Mouse (Mus musculus) megakaryocyte, adult 5-6 weeks (primary cell): ENCODE data around the gene Mid1. TPM values are rescaled to one million over a fixed set of nuclear protein-coding genes. Genes with fewer than 3 reads are reported as not detected.

Experiments
- ATAC-seq: 2 replicates; pipeline ENCODE4 v1.8.0; 2016; ENCODE audit warnings: mild to moderate bottlenecking, inconsistent platforms; ENCODE audit not compliant: poor library complexity, severe bottlenecking
- total RNA-seq, 2 experiments: library from RNA; stranded (forward) in 1 of 2; stranded (reverse) in 1 of 2; fragments of 153-499, 151-499 nt in 1 of 2; fragments of 221-1000, 200-1000 nt in 1 of 2; gene quantifications; 2 replicates each; pipeline versions ENCODE4 v1.2.3 to v1.2.4; 2015 to 2017

Gene Mid1
- total RNA-seq, 2 experiments from 2014 or later: 6.3 to 16.8 TPM

DNA sequence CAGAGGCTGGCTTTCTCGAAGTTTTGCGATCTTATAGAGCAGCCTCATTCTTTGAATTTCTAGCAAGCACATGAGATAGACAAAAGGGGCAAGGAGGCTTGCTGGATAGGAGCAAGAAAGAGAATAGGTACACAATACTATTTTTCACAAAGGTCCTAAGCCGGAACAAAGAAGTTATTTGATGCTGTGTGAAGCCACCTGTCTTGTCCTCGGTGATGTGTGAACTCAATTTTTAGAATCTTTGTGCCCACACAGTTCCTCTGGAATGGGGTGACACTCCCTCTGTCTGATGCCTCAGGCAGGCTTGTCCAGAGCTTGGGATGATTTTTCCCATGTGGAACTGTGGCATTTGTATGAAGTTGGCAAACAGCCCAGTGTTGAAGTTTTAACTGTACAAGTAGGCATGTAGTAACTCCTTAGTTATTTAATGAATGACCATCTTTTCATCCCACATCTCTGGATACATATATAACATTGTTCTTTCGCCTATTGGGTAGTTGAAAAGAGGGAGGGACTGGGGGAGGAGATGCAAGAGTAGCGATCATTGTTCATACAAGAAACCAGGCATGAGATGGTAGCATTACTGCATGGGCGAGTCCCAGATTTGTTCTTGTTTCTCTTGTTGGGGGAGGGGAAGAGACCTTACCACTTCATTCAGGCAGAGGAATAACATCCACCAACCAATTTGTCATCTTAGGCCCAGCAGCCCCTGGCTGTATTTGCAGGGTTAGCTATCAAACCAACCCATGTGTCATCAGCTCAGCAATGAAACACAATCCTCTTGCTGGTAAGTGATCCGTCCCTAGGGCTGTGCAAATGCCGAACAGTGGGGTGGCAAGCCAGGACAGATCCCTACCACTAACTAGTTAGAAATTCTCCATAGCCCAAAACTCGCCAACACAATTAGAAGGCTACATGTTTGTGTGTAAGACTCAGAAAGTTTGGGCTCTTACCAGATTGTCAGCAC is 196.5 kb downstream of the Mid1 start:
- no peak for ATAC-seq

DNA sequence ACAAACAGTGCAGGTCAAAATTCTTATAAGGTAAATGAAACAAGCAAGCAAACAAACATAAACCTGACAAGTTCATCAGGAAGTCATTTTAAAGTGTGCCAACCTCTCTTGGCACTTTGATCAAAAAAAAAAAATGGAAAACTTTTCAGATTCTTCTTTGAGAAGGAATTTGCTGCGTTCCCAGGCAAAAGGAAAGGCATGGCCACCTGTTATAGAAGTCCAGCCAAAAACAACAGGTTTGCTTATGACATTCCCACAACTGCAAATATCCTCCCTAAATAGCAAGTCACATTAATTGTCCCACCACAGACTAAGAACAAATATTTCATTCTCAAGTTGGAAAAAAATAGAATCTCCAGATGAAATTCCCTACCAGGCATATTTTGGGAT is 197.2 kb downstream of the Mid1 start:
- ATAC-seq: no peak

DNA sequence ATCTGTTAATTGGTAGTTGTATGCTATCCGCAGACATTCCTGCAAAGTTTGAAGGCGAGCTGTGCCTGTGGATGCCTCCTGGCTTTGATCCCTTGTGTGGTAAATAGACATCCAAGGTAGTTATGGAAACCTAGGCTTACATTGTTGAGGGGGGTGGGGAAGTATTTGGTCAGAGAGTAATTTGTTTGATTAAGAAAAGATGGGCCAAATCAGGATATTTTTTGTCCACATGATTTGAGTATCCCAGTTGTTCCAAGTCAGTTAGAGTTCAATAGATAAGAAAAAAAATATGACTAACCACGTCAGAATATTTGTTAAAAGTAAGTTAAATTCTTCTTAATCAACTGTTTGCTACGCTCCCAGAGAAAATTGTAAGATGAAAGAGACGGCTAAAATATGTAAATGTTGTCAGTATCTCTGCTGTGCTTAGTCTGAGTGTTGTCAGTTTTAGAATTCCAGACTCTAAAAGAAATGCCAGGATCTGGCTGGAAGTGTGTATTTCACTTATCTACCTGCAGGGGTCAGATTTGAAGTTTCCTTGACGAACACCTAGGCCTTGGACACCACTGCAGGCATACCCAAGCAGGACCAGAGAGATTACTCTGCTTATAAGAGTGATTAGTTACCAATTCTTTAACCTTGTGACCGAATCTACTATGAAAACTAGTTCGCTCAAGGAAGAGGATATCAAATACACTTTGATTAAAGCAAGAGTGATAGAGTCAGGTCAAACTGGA is 198.7 kb downstream of the Mid1 start:
- no peak for ATAC-seq

DNA sequence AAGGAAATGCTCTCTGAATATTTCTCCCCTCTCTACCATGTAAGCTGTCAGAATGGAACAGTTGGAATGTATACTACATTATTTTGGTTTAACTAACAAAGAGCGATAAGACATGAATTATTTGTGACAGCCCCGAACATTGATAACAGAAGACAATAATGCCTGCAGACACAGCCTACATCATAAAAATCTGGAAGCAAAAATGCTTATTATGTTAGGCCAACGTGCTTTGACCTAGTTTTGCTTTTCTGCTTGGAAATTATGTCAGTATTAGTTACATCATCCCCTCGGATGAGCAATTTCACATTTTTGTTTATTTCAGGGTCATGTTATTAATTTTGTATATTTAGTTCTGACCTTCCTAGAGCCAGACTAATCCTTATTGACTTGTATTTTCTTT is 205.5 kb downstream of the Mid1 start:
- ATAC-seq: no peak

DNA sequence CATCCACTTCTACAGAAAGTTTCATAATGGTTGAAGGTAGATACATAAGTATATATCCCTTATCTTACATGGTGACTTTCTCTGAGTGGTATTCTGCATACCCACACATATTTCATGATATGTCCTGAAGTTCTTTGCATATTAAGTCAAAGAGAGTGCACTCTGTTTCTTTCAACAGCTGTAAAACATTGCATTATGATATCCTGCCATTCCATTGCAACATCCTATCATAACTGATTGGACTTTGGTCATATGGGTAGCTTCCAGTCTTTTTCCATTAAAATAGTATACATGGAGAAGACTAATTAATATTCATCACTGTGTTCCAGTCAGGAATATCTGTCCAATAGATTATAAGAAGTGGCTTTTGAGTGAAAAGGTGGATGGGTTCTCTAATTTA is 207.1 kb downstream of the Mid1 start:
- ATAC-seq: no peak

DNA sequence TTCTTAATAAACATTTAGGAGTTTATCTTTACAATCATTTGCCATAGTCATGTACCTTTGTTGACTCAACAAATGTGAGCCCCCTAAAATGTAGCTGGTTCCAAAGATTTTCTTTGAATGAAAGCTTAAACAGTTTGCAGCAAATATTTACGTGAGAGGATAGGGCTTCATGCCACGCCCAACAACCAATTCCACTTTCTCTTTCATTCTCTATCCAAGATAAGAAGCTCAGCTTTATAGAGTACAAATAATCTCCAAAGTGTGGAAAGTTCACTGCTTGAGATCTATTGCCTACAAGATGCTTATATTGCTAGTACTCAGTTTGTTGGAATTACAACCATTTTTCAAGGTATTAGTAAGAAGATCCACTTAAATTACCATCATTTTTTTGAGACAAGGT is 207.6 kb downstream of the Mid1 start:
- no peak for ATAC-seq

DNA sequence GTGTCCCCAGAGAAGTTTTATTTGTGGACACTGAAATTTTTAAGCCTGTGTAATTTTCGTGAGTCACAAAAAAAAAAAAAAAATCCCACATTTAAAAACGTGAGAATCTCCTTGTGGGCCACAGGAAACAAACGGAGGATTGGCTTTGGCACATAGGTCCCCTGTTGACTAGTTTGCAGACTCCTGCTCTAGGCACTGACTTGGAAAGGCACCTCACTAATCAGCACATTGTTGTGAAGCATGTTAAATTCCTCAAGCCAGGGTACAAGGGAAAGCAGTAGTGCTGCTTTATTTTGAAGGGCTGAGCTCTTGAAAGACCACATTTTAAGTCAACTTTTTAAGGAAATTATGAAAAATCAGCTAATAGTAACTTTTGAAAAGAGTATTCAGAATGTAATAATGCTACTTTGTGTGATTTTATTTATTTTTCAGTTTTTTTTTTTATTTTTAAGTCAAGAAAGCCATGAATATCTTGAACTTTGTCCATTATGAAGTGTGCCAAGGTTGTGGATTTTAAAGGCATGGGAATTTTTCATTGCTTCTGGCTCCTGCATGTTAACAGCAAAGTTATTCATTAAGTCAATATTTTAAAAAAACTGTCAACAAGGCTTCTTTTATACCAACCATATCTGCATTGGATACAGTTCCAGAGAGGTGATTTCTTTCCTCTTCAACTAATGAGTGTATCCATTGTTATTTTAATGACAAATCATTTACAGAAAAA is 214.4 kb downstream of the Mid1 start:
- no peak for ATAC-seq

DNA sequence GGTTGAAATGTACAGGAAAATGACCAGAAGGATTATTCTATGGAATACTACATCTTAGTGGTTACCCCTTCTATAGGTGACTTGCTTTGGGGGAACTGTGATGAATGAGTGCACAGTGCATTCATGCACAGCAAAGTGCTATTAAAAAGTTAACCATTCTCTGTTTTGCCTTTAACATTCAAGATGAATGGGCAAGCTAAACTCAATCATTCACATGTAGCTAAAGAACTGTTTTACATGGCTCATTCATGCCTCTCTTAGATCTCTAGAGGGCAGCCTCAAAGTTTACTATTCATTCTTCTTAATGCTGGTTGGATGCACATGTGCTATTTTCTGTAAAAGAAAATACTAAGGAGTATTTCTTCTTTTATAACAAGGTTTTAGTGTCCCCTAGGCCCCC is 217.9 kb downstream of the Mid1 start:
- no peak for ATAC-seq

DNA sequence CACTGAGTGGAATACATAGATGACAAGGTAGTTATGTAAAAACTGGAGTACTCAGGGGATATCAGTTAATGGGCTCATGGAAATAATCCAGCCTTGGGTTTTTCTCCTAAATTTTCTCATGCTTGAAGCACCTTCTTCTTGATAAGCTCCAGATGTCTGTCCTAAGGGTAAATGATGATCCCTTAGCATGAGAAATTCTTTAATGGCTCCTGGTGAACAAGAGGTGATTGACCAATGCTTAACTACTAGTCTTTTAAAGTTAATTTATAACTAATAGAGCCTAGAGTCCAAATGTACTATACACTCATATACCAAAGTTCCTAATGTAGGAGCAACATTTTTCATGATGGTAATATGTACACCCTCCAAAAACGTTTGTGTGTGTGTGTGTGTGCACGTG is 218.7 kb downstream of the Mid1 start:
- no peak for ATAC-seq

DNA sequence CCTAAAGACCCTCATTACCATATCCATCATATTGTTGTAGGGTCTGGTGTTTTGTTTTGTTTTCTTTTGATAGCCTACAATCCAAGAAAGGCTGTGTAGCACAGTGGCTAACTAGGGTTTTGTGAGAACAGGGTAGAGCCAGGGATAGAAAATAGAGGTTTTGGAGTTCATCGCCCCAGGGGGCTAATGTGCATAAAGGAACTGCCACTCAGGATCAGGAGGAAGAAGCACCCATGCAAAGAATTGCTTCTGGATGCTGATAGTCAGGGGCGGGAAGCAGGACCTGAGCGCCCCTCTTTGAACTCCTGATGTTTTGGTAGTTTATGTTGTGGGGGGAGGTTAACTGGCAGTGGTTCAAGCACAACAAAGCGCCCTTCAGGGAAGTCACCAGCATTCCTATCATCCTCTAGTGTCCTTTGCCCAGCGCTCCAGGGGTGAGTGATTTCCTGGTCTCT is 221.1 kb downstream of the Mid1 start:
- ATAC-seq: no peak

DNA sequence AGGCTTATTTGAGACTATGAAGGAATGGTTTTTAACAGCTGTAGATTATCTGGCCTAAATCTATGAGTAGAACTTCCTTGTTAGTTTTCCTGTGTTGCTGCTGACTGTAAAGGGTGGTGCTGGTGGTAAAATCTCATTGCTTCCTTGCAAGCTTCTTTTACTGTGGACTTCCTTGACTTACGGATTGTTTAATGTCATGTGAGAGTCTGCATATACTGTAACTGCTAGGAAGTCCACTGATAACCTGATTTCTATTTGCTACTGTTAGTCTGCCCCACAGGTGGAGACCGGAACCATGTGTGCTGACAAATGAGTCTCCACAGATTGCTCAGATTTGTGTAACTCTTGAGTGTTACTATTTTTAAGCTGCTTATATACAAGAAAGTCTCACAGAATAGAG is 224.9 kb downstream of the Mid1 start:
- no peak for ATAC-seq

DNA sequence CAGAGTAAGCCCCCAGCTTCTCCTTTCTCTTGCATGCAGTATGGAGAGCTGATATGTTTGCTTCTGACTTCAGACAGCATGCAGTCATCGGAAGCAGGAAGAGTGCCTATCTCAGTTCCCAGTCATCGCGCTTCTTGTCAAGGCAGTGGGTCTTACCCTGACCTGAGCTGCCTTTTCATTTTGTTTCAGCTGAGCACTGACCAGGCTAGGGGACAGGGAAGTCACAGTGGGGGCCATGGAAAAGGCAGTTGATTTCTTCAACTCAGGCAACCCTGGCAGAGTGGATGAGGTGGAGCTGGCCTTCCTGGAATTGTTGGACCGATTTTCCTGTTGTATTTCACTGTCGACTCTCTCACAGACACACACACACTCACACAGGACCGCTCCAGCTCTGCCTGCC is 230.7 kb downstream of the Mid1 start:
- ATAC-seq: no peak

DNA sequence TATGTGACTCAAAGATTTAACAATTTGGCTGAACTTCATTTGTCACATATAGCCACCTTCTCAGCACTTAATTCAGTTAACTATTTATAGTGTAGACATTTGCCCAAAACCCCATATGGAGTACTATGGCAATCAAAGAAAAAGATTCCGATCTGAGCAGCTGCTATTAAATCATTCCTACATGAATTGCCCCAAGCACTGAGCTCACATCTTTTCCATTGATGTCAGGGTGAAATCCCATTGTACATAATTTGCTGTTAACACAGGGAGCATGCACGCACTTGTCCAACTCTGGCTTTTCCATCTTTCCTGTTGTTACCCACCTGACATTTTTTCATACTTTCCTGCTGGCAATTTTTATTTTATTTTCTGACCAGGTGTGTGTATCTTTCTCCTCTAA is 237.5 kb downstream of the Mid1 start:
- ATAC-seq: no peak

DNA sequence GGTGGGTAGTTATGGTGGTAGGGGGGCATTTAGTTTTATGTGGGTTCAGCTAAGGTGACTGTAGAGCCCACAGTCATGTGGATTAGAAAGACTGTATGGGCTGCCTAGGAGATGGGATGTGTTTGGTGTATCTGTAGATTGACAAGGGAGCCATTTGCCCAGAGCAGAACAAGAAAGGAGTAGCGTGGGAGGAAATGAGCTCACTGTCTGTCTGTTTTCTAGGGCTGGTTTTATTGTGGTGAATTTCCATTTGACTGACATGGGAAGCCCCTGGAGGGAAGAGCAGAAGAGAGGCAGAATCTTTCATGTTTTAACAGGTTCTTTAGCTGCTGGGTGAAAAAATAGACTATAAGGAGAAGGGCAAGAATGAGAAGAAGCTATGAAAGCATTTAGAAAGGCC is 238.4 kb downstream of the Mid1 start:
- no peak for ATAC-seq

DNA sequence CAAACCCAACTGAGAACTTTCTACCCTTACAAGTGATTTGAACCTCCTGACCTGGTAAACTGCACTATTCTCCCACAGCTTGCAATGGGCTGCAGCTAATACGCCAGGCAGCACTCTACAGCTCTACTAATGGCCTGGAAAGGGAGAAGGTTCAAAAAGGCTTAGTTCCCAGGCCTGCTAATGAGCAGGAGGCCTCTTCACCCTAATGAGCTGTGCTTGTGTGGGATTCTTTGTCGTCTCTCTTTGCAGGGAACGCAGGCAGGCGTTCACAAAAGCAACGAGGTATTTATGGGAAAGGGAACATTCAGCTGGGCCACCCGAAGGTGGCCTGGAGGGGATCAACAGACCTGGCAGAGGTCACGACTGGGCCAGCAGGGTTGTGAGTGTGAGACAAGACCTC is 240.6 kb downstream of the Mid1 start:
- ATAC-seq: no peak

DNA sequence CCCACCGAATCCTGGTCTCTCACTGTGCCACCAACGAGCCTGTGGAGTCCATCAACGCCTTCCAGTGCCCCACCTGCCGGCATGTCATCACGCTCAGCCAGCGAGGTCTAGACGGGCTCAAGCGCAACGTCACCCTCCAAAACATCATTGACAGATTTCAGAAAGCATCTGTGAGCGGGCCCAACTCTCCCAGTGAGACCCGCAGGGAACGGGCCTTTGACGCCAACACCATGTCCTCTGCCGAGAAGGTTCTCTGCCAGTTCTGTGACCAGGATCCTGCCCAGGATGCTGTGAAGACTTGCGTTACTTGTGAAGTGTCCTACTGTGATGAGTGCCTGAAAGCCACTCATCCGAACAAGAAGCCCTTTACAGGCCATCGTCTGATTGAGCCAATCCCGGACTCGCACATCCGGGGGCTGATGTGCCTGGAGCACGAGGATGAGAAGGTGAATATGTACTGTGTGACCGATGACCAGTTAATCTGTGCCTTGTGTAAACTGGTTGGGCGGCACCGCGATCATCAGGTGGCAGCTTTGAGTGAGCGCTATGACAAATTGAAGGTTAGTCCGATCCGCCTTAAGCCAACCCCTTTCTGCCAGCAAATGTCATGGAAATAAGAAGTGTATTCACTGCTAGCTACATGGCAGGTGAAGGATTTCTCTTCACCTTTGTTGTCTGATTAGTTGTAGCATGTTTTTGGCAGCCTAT is 242.3 kb downstream of the Mid1 start:
- no peak for ATAC-seq

DNA sequence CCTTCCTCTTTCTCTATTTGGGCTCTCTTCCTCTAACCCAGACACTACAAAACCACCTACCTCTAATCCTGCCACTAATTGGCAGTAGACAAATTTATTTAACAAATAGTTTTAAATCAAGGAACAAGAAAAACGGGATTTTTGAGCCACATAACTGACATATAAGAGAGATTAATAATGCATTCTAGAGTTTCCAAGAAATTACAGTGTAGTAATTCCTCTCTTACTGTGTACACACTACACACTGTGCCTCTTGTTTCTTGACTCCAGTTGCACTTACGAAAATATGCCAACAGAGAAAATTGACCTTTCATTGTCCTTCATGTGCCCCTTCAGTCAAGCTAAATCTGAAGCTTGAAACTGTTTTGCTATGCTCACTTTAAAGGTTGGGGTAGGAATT is 245.9 kb downstream of the Mid1 start:
- ATAC-seq: no peak

DNA sequence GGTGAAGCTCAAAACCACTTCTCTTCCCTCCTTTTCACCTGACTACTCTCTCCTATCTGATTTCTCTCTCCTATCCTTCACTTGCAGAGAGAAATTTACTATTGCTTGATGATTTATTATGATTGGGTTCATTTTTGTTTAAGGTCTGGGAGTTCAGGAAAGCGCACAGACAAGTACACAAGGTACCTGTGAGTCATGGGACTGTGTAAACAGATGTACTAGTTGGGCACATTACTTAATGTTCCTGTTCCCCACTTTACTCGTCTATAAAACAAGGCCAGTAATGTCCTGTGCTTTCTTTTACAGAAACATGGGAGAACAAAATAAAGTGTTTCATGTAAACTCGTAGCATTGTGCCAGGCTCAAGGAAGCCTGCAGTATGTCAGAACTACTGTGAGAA is 248.2 kb downstream of the Mid1 start:
- ATAC-seq: no peak

DNA sequence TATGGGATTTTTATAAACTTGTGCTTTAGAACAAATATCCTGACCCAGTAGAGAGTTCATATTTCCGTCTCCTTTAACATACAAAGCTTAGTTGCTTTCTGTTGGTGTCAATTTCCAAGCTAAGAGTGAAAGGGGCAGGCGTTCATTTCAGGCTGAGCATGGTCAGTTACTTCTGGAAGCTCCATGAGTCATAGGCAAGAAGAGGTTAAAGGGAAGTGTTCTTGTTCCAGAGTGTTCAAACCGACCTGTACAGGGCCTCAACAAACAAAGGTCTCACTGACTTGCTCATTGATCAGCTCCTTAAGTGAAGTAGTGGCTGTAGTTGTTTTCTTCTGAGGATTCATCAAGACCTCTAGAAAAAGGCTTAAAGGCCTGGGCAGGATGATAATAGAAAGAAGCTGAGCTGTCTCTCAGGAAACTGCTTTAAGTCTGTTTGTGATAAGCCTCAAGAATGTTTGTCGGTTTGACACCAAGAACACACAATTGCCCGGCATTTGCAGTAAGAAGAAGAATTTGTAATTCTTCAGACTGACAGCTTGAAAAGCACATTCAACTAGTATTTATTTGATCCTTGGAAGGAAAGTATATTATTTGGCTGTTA is 252.2 kb downstream of the Mid1 start:
- ATAC-seq: no peak

DNA sequence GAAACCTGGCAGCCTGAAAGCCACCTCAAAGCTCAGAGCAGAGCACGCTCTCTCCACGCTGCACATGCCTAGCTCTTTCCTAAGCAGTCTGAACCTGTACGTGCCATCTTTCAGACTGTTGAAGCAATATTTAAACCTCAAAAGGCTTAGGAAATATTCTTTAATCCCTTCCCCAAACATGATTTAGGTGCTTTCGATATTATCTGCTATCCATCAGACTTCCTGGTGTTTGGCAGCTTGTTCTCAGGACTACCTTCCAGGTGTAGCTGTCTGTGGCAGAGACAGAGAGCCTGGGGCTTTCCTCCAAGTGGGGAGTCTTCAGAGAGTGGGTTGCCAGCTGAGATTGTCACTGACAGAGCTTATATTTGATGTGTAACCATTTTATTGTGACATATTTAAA is 255.5 kb downstream of the Mid1 start:
- ATAC-seq: no peak
